Mouse (Mus musculus) sigmoid colon, adult 10 weeks (tissue): ENCODE results near the gene Copa. TPM values are rescaled to one million over a fixed set of nuclear protein-coding genes. Genes with fewer than 3 reads are reported as not detected.

ENCODE experiments used
- polyA plus RNA-seq: library from polyadenylated mRNA; stranded (reverse); fragments of 350-450 nt; fragmentation: Illumina TruSeq; extraction: RNeasy Lipid Tissue Mini Kit (QIAGEN cat#74804); gene quantifications from one replicate; pipeline ENCODE4 v1.2.3, GENCODE M21; 2014; ENCODE audit warnings: low read depth, low replicate concordance

Copa gene
- polyA plus RNA-seq = 180 TPM

DNA sequence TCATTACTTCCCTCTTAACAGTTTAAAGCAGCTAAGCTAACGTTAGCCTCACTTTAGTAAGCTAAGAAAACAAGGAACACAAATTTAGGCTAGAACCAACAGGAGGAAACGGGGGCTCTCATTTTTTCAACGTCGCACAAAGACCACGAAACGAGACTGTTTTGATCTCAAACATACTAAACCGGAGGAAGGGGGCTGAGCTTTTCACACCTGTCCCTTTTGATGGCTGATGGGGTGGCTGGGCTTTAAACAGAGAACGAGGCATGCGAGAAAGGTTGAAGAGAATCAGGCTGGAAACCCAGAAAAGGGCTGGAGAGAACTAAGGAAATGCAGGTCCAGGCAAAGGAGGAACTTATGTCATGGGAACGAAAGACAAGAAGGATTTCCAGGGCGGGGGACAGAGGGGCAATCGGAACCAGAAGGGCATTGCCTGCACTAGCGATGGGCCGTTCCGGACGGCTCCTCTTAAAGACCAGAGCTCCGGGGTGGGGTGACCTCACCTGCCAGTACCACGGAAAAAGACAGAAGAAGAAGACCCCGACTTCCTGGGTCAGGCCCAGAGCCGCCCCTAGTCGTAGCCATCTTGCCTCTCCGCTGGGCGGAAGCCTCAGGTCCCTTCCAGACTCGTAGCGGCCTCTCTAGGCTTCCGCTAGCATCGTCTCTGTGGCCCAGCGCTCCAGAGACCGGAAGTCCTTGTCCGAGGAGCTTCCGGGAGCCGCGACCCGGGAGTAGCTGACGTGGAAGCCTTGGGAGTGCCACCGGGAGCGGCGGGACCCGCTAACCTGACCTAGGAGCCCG lies at the start of gene Copa, which contains the start of gene Ncstn:
TSS of gene Copa (plus strand) at position 429 of the 798 bp plus-strand sequence.
TSS of gene Ncstn (minus strand) at position 695 of the 798 bp plus-strand sequence.

GRCm38 (mm10) chr1:172057491-172057921 lies 24.8 kb upstream of the Copa start, which contains the start of gene Nhlh1:
Gene Nhlh1 (minus strand): TSS chr1:172057573.

DNA sequence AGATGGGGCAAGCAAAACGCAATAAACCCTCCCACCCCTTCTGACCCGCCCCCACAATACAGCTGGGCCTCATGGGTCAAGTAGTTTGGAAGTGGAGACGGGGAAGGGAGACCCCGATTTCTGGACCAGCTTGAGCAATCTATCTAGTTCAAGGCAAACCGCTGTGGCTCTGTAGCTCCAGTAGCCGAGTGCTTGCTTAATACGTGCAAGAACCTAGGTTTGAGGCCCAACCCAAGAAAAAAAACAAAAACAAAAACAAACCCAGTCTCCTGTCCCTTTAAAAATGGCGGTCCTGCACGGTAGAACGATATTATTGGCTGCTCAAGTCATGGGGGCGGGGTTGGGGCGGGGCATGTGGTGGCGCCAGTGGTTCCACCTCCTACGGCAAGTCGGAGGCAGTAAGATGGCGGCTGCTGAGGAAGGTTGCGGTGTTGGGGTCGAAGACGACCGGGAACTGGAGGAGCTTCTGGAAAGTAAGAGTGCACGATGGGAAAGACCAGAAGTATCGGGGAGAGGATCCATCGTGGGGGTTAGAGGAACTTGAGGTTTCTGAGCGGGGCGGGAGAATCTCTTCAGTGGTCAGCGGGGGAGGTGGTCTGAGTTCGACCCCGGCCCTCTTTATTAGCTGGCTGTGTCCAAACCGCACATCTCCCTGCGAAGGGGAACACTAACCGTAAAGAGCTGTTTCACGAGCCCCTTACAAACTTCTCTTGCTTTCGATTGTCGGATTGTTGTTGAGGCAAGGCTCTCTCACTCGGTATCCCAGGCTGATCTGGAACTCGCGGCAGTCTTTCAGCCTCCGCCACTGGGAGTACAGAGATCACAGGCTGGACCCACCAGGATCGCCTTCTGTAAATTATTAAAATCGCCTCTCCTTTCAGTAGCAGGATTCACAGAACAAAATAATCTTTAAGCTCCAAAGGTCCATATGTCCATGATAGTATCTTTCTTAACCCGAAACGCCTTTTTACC lies 44.3 kb downstream of the Copa start, which contains the start of gene Pex19:
TSS of gene Pex19 (plus strand) at position 380 of the 972 bp plus-strand sequence.

GRCm38 (mm10) chr1:172147835-172148278 lies 65.5 kb downstream of the Copa start, which contains the start of gene Dcaf8:
Gene Dcaf8 (plus strand): TSS chr1:172148084.

Other genes starting within 250 kb of the Copa start
- gene Cd84, start 242.8 kb upstream of the Copa start, polyA plus RNA-seq = 22.0 TPM
- gene Gm10521, start 186.9 kb upstream of the Copa start, polyA plus RNA-seq = 2.1 TPM
- 4.9 TPM for gene Slamf6, start 165.0 kb upstream of the Copa start, polyA plus RNA-seq
- 1.4 TPM for gene Vangl2, start 54.1 kb upstream of the Copa start, polyA plus RNA-seq
- not detected for gene Nhlh1, start 25.0 kb upstream of the Copa start, polyA plus RNA-seq
- gene Ncstn, start 266 bp downstream of the Copa start, polyA plus RNA-seq = 38.8 TPM
- 40.4 TPM for gene Pex19, start 44.2 kb downstream of the Copa start, polyA plus RNA-seq
- 74.0 TPM for gene Dcaf8, start 65.6 kb downstream of the Copa start, polyA plus RNA-seq
- 36.7 TPM for gene Pea15a, start 124.3 kb downstream of the Copa start, polyA plus RNA-seq
- 0.63 TPM for gene Casq1, start 137.3 kb downstream of the Copa start, polyA plus RNA-seq
- not detected for gene Atp1a4, start 175.9 kb downstream of the Copa start, polyA plus RNA-seq
- gene Igsf8, start 179.1 kb downstream of the Copa start, polyA plus RNA-seq = 1.1 TPM
- gene Atp1a2, start 215.5 kb downstream of the Copa start, polyA plus RNA-seq = 4.4 TPM
- not detected for gene Kcnj9, start 246.8 kb downstream of the Copa start, polyA plus RNA-seq